Mouse (Mus musculus): ENCODE measurements around the gene Ralgps1. TPM values are rescaled to one million over a fixed set of nuclear protein-coding genes. Genes with fewer than 3 reads are reported as not detected.

Ralgps1 gene
- polyA plus RNA-seq, 1 experiment = 48.7 TPM

DNA sequence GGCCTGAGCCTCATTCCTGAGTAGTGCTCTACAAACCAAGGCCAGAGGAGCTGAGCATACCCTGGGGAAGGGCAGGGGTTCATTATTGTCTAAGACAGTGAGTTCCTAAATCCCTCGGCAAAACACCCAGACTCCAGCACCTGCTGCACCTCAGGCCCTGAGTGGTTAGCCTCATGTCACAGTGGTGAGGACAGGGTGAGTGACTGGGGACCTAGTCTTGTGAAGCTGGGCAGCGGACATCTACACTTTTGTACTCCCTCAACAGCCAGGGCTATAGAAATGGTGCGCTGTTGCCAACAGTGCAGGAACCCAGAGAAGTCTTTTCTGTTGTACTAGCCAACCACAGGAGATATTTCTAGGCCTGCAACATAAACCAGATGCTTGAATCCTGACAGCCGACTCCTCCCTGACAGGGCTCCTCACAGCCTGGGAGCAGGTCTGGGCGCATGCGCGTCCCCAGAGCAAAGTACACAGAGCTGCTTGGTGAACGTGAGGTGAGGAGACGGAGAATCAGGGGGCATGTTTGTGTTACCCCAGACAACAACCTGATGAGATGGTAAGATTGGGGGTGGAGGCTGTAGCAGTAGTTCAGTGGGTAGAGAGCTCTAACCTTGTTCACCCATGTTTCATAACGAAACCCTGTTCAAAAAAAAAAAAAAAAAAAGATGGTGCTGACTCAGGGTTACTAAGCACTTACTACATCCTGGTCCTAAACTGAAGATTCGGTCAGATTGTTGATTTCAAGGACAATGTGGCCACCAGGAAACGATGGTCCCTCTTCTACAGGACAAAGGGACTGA, 193.6 kb downstream of the Ralgps1 start:
- no peak for DNase-seq
- Histone ChIP-seq H3K4me3 (replicated peaks; ENCODE audit: insufficient read depth, low read depth, low read length) (no peak overlapping the region), H3K27me3 (ENCODE audit: control insufficient read depth, insufficient read depth, low read length) (no peaks in the 10 kb centered on the region), H3K4me1 (ENCODE audit: control insufficient read depth, insufficient read depth, low read length) (peaks cover 34% of the 10 kb centered on the region), H3K27ac (ENCODE audit: insufficient read depth, low read length) (no peak overlapping the region)
- TF ChIP-seq CTCF (IDR thresholded peaks at IDR 0.05; ENCODE audit: borderline replicate concordance, insufficient read depth, low read depth, low read length) = no peak
- no peak for TF ChIP-seq POLR2A (IDR thresholded peaks at IDR 0.05; ENCODE audit: borderline replicate concordance, insufficient read depth, low read length)
- 88% methylated on average over 12 of the region's 12 CpGs for WGBS

- H3K27ac ChIP-seq (ENCODE audit: insufficient read depth, low read length) = no peak overlapping the region
- 56% methylated on average over 2 of the region's 2 CpGs for WGBS
These were observed 194.4 kb downstream of the Ralgps1 start for GRCm38 (mm10) chr2:33176921-33177320.

DNA sequence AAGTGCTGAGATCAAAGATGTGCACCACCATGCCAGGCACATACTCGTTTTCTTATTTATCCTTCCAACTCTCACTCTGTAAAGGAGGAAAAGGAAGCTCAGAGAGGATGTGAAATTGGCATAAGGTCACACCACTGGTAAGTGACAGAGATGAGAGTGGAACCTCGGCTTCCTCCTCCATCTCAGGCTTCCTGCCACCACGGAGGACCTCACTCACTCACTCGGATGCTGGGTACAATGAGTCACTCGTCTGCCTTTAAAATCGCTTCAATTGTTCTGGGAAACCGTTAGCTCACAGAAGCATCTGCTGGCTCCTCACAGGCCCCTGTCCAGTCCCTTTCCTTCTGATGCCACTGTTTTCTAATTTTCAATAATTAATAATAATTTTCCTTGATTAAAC, 194.8 kb downstream of the Ralgps1 start:
- Histone ChIP-seq H3K4me1 (ENCODE audit: control insufficient read depth, insufficient read depth, low read length) (peaks cover 34% of the 10 kb centered on the region), H3K27me3 (ENCODE audit: control insufficient read depth, insufficient read depth, low read length) (no peaks in the 10 kb centered on the region), H3K27ac (ENCODE audit: insufficient read depth, low read length) (no peak overlapping the region), H3K4me3 (replicated peaks; ENCODE audit: insufficient read depth, low read depth, low read length) (no peak overlapping the region)
- WGBS = 59% methylated on average over 7 of the region's 7 CpGs
- no peak for TF ChIP-seq CTCF (IDR thresholded peaks at IDR 0.05; ENCODE audit: borderline replicate concordance, insufficient read depth, low read depth, low read length)
- no peak for DNase-seq

More at GRCm38 (mm10) chr2:33176921-33177320, 194.4 kb downstream of the Ralgps1 start:
- TF ChIP-seq POLR2A (IDR thresholded peaks at IDR 0.05; ENCODE audit: borderline replicate concordance, insufficient read depth, low read length) = no peak
- TF ChIP-seq CTCF (IDR thresholded peaks at IDR 0.05; ENCODE audit: borderline replicate concordance, insufficient read depth, low read depth, low read length) = no peak
- no peaks in the 10 kb centered on the region for H3K27me3 ChIP-seq (ENCODE audit: control insufficient read depth, insufficient read depth, low read length)
- no peak for DNase-seq
- H3K4me3 ChIP-seq (replicated peaks; ENCODE audit: insufficient read depth, low read depth, low read length) = no peak overlapping the region
- peaks cover 34% of the 10 kb centered on the region for H3K4me1 ChIP-seq (ENCODE audit: control insufficient read depth, insufficient read depth, low read length)

DNA sequence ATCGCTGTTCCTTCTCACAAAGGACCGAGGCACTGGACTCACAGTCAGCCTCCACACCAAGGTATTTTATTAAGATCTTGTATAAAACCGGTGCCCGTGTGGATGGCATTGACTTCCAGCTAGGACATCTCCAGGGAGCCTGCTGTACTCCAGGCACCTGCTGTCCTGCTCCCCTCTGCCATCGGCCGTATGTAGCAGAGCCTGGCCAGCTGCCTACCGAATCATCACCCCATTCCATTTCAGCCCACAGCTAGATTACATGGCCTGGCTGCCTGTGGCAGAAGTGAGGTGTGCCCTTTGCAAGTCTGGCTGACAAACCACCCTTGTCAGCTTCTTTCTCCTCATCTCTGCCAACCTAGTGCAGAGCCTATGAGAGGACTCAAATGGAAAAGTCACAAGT, 197.6 kb downstream of the Ralgps1 start:
- no peak for TF ChIP-seq POLR2A (IDR thresholded peaks at IDR 0.05; ENCODE audit: borderline replicate concordance, insufficient read depth, low read length)
- TF ChIP-seq CTCF (IDR thresholded peaks at IDR 0.05; ENCODE audit: borderline replicate concordance, insufficient read depth, low read depth, low read length) = no peak
- no peaks in the 10 kb centered on the region for H3K27me3 ChIP-seq (ENCODE audit: control insufficient read depth, insufficient read depth, low read length)
- H3K4me1 ChIP-seq (ENCODE audit: control insufficient read depth, insufficient read depth, low read length) = peaks cover 23% of the 10 kb centered on the region
- 24% methylated on average over 7 of the region's 7 CpGs for WGBS
- DNase-seq = no peak
- H3K4me3 ChIP-seq (replicated peaks; ENCODE audit: insufficient read depth, low read depth, low read length) = no peak overlapping the region
- H3K27ac ChIP-seq (ENCODE audit: insufficient read depth, low read length) = no peak overlapping the region

DNA sequence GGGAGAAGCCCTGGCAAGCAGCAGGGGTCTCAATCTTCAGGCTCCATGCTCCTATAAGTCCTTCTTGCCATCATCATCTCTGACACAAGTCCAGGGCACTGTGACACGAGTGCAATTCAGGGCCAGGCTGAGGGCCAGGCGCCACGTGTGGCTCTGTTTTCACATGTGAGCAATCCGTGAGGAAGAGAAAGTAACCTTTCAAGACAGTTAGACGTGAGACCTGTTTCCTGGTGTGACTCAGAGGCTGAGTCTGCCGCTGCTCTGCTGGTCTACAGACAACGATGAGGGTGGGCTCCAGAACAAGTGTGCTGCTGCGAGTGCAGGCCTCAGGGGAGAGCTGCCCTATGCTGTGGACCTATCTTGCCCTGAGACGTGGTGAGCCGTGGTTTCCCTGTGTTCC, 198.2 kb downstream of the Ralgps1 start:
- DNase-seq = no peak
- WGBS = 55% methylated on average over 10 of the region's 10 CpGs
- no peak overlapping the region for H3K4me3 ChIP-seq (replicated peaks; ENCODE audit: insufficient read depth, low read depth, low read length)
- no peak for TF ChIP-seq POLR2A (IDR thresholded peaks at IDR 0.05; ENCODE audit: borderline replicate concordance, insufficient read depth, low read length)
- no peak for TF ChIP-seq CTCF (IDR thresholded peaks at IDR 0.05; ENCODE audit: borderline replicate concordance, insufficient read depth, low read depth, low read length)
- H3K4me1 ChIP-seq (ENCODE audit: control insufficient read depth, insufficient read depth, low read length) = peaks cover 17% of the 10 kb centered on the region
- no peak overlapping the region for H3K27ac ChIP-seq (ENCODE audit: insufficient read depth, low read length)
- no peaks in the 10 kb centered on the region for H3K27me3 ChIP-seq (ENCODE audit: control insufficient read depth, insufficient read depth, low read length)

GRCm38 (mm10) chr2:33170777-33171565, 200.3 kb downstream of the Ralgps1 start:
- 75% methylated on average over 10 of the region's 10 CpGs for WGBS
- TF ChIP-seq CTCF (IDR thresholded peaks at IDR 0.05; ENCODE audit: borderline replicate concordance, insufficient read depth, low read depth, low read length) (no peak), POLR2A (IDR thresholded peaks at IDR 0.05; ENCODE audit: borderline replicate concordance, insufficient read depth, low read length) (no peak)
- H3K4me1 ChIP-seq (ENCODE audit: control insufficient read depth, insufficient read depth, low read length) = peaks cover 10% of the 10 kb centered on the region
- H3K4me3 ChIP-seq (replicated peaks; ENCODE audit: insufficient read depth, low read depth, low read length) = no peak overlapping the region
- H3K27ac ChIP-seq (ENCODE audit: insufficient read depth, low read length) = no peak overlapping the region
- no peaks in the 10 kb centered on the region for H3K27me3 ChIP-seq (ENCODE audit: control insufficient read depth, insufficient read depth, low read length)
- no peak for DNase-seq

GRCm38 (mm10) chr2:33169445-33169844, 201.8 kb downstream of the Ralgps1 start:
- Histone ChIP-seq H3K27me3 (ENCODE audit: control insufficient read depth, insufficient read depth, low read length) (no peaks in the 10 kb centered on the region), H3K4me3 (replicated peaks; ENCODE audit: insufficient read depth, low read depth, low read length) (no peak overlapping the region), H3K27ac (ENCODE audit: insufficient read depth, low read length) (no peak overlapping the region), H3K4me1 (ENCODE audit: control insufficient read depth, insufficient read depth, low read length) (peaks cover 24% of the 10 kb centered on the region)
- 88% methylated on average over 6 of the region's 6 CpGs for WGBS
- TF ChIP-seq POLR2A (IDR thresholded peaks at IDR 0.05; ENCODE audit: borderline replicate concordance, insufficient read depth, low read length) (no peak), CTCF (IDR thresholded peaks at IDR 0.05; ENCODE audit: borderline replicate concordance, insufficient read depth, low read depth, low read length) (no peak)
- no peak for DNase-seq

GRCm38 (mm10) chr2:33167060-33167459, 204.2 kb downstream of the Ralgps1 start:
- no peak for DNase-seq
- Histone ChIP-seq H3K4me1 (ENCODE audit: control insufficient read depth, insufficient read depth, low read length) (peaks cover 27% of the 10 kb centered on the region), H3K27me3 (ENCODE audit: control insufficient read depth, insufficient read depth, low read length) (no peaks in the 10 kb centered on the region), H3K4me3 (replicated peaks; ENCODE audit: insufficient read depth, low read depth, low read length) (no peak overlapping the region), H3K27ac (ENCODE audit: insufficient read depth, low read length) (no peak overlapping the region)
- 97% methylated on average over 3 of the region's 3 CpGs for WGBS
- TF ChIP-seq CTCF (IDR thresholded peaks at IDR 0.05; ENCODE audit: borderline replicate concordance, insufficient read depth, low read depth, low read length) (no peak), POLR2A (IDR thresholded peaks at IDR 0.05; ENCODE audit: borderline replicate concordance, insufficient read depth, low read length) (no peak)

Data from cerebellum, adult 2 months (tissue).